In genomic region chr13:38760261-38760660, GRCm38 (mm10) we compare ENCODE assay signal across 16 mouse cellular contexts.
"Had no signal": no experiment of that assay in that cellular context is flagged by ENCODE, and none has a peak within 500 bp of the region (broad histone marks: within the 10 kb centered on the region; RNA-seq: fewer than 3 reads in every experiment).

No protein-coding gene starts in this region.

- H3K9me3 ChIP-seq: neural tube, embryonic 13.5 days; neural tube, embryonic 15.5 days; stomach, embryonic 15.5 days had no signal

- H3K4me3 ChIP-seq: neural tube, embryonic 13.5 days; neural tube, embryonic 15.5 days; stomach, embryonic 15.5 days had no signal

- H3K27ac ChIP-seq: neural tube, embryonic 13.5 days; neural tube, embryonic 15.5 days; stomach, embryonic 15.5 days; stomach, postnatal 0 days had no signal

- H3K27me3 ChIP-seq: neural tube, embryonic 13.5 days; neural tube, embryonic 15.5 days; stomach, embryonic 15.5 days had no signal

- H3K4me1 ChIP-seq: neural tube, embryonic 13.5 days; neural tube, embryonic 15.5 days; stomach, embryonic 15.5 days had no signal

- H3K4me2 ChIP-seq: neural tube, embryonic 13.5 days; neural tube, embryonic 15.5 days; stomach, embryonic 15.5 days had no signal

- H3K9ac ChIP-seq: neural tube, embryonic 13.5 days; neural tube, embryonic 15.5 days; stomach, embryonic 15.5 days had no signal

- DNase-seq: retina, postnatal 1 day; right cerebral cortex, adult 18-20 months; right cerebral cortex, postnatal 14 days; right cerebral cortex, postnatal 25 days; right cerebral cortex, postnatal 4 days; spleen, adult 18-20 months; thymus, adult 18-20 months; thymus, adult 2 months; thymus, postnatal 14 days; thymus, postnatal 25 days; thymus, postnatal 36 days; thymus, postnatal 4 days had no signal

- H3K36me3 ChIP-seq: neural tube, embryonic 13.5 days; neural tube, embryonic 15.5 days; stomach, embryonic 15.5 days had no signal
